ENCODE assay signal across 7 mouse cellular contexts in genomic region chr15:25811834-25812250, GRCm38 (mm10). TPM values are rescaled to one million over a fixed set of nuclear protein-coding genes. Genes with fewer than 3 reads are reported as not detected.
DNase-seq lines count a peak whose midpoint lies in the region; ATAC-seq and TF ChIP-seq lines count a peak whose summit lies in the region.

No protein-coding gene starts in this region.

- 0 out of 2 replicates have a peak, but pooled peaks have one; percentile 10 for TF ChIP-seq CTCF in lung, adult 2 months (IDR thresholded peaks at IDR 0.05; ENCODE audit: insufficient read depth, low read length)

- H3K4me1 ChIP-seq in lung, adult 2 months (ENCODE audit: control insufficient read depth, insufficient read depth, low read length), result no peaks in the 10 kb centered on the region

- WGBS in lung, adult 2 months, result 76% methylated on average over 11 of the region's 11 CpGs

- peak; percentile 75 for ATAC-seq in activated CD4-positive, CD25-positive, alpha-beta regulatory T cell, adult 4 months

- no peak overlapping the region for H3K4me3 ChIP-seq in lung, adult 2 months (replicated peaks; ENCODE audit: extremely low read depth, low read depth, low read length)

- DNase-seq in lung, adult 2 months, result no peak
- no peak for DNase-seq in lung, postnatal 25 days (ENCODE audit: low spot score)
- peak; percentile 74 for DNase-seq in induced T-regulatory cell, adult 2 months (ENCODE audit: low read depth)
- peak; percentile 34 to 52 for DNase-seq in spleen, adult 18-20 months
- no peak for DNase-seq in cerebellum, adult 18-20 months
- DNase-seq in urinary bladder, adult 18-20 months (ENCODE audit: low spot score in 2 of 2), result no peak

- TF ChIP-seq POLR2A in lung, adult 2 months (IDR thresholded peaks at IDR 0.05; ENCODE audit: borderline replicate concordance, extremely low read depth, low read depth, low read length), result no peak

RNA-seq across cellular contexts. Expression of gene Retreg1, which starts 31.1 kb away (rescaled TPM):
- 10.9 and 15.5 TPM in 2 replicates for polyA plus RNA-seq in lung, adult 2 months (2012; rRNA removed)
- 10 to 100 TPM; 58.2 to 69.6 TPM for polyA plus RNA-seq in activated CD4-positive, CD25-positive, alpha-beta regulatory T cell, adult 4 months (2017; shearing (Covaris generic))

Comparison
In these comparisons a context has a peak if more than half of its experiments do, and no peak if none do; other contexts are left out.
1. DNase-seq: peak in induced T-regulatory cell, adult 2 months (single experiment) and spleen, adult 18-20 months (2 of 2); none in lung, adult 2 months (single experiment), lung, postnatal 25 days (single experiment), cerebellum, adult 18-20 months (0 of 2) and urinary bladder, adult 18-20 months (0 of 2).